Mouse (Mus musculus): ENCODE measurements around the gene Ptbp3.

DNA sequence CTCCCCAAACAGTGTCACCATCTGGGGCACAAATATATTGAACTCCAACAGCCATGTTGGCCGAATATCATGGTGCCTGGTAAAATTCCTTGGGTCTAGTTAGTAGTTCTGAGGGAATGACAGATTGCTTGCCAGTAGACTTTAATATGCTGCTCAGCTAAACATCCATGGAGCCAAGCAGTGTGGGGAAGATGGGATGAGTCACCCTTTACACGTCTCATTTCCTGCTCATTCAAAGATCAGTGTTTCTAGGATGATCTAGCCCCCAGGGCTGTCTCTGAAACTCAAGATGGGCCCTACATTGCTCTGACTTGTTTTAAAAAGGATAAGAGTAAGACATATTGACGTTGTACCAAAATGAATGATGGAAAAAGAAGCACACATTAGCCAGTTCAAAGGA lies 95.1 kb downstream of the Ptbp3 start:
- TF ChIP-seq POLR2A (IDR thresholded peaks at IDR 0.05; ENCODE audit: control insufficient read depth in 1 of 2, insufficient read depth in 1 of 2, low read depth in 1 of 2, low read length in 2 of 2, poor library complexity in 1 of 2) (no peak), SMC3 (IDR thresholded peaks at IDR 0.05; ENCODE audit: low read depth, low read length) (no peak), MAX (IDR thresholded peaks at IDR 0.05; ENCODE audit: low read length) (no peak), USF1 (IDR thresholded peaks at IDR 0.05; ENCODE audit: low read depth, low read length) (no peak), CTCF (IDR thresholded peaks at IDR 0.05 in 2 of 3, conservative IDR thresholded peaks at IDR 0.05 in 1 of 3; ENCODE audit: control insufficient read depth in 1 of 3, insufficient read depth in 1 of 3, low read depth in 2 of 3, low read length in 3 of 3, poor library complexity in 1 of 3, severe bottlenecking in 1 of 3) (no peak), RAD21 (IDR thresholded peaks at IDR 0.05; ENCODE audit: low read depth, low read length) (no peak), EP300 (IDR thresholded peaks at IDR 0.05; ENCODE audit: low read depth in 1 of 2, low read length in 2 of 2) (no peak), KAT2A (conservative IDR thresholded peaks at IDR 0.05; ENCODE audit: low read depth, low read length) (no peak), POLR2AphosphoS2 (IDR thresholded peaks at IDR 0.05; ENCODE audit: low read length) (no peak), TAL1 (IDR thresholded peaks at IDR 0.05; ENCODE audit: low read length) (no peak)
